Mouse (Mus musculus) testis, adult 2 months (tissue): Measurements from ENCODE around the gene Gm21698.
"Not testable (repeated sequence)": the region's sequence is repeated elsewhere in the genome, so short reads cannot be mapped to it uniquely, and the experiment has no call there.

ENCODE experiments used
- CTCF ChIP-seq: fragments of 200-500 bp; IDR thresholded peaks from 2 replicates; pipeline ENCODE4 v1.5.1; 2012; ENCODE audit warnings: low read depth, mild to moderate bottlenecking, inconsistent platforms, low read length, moderate library complexity; ENCODE audit not compliant: control insufficient read depth, insufficient read depth, insufficient replicate concordance
- POLR2A ChIP-seq: fragments of 200-500 bp; IDR thresholded peaks from 2 replicates; pipeline ENCODE4 v1.6.1; 2012; ENCODE audit warnings: low read depth, mild to moderate bottlenecking, inconsistent platforms, low read length, moderate library complexity; ENCODE audit not compliant: control insufficient read depth

DNA sequence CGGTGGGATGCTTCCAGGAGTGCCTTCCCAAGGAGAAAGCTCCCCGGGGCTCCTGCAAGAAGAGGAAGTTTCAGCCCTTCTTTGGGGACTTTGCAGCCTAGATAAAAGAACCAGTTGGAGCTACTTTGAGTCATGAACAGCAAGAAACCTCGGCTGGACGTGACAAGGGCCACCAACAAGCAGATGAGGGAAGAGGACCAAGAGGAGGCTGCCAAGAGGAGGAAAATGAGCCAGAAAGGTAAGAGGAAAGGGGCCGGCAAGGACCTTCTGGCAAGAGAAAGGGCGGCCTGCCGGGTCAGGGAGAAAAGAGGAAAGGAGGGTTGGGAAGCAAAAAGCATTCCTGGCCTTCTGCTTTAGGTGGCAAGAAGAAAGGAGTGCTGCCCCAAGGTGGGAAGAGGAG lies 19.2 kb upstream of the Gm21698 start:
- not testable (repeated sequence) for TF ChIP-seq POLR2A, CTCF
